Mouse (Mus musculus): Measurements from ENCODE around the gene Olfr521. TPM values are rescaled to one million over a fixed set of nuclear protein-coding genes. Genes with fewer than 3 reads are reported as not detected.
"Not testable (repeated sequence)": the region's sequence is repeated elsewhere in the genome, so short reads cannot be mapped to it uniquely, and the experiment has no call there.

Olfr521 gene
- polyA plus RNA-seq, 1 experiment from 2014 or later: not detected

GRCm38 (mm10) chr7:99807043-99807442, 43.7 kb downstream of the Olfr521 start:
- not testable (repeated sequence) for H3K27me3 ChIP-seq (replicated peaks); ATAC-seq (ENCODE audit: insufficient number of reproducible peaks, low FRiP score)
- WGBS: 51% methylated on average over 7 of the region's 7 CpGs

GRCm38 (mm10) chr7:99810814-99811213, 47.5 kb downstream of the Olfr521 start:
- no peak overlapping the region for H3K27ac ChIP-seq (ENCODE audit: poor library complexity, severe bottlenecking)
- H3K27me3 ChIP-seq (replicated peaks): no peaks in the 10 kb centered on the region
- no peak overlapping the region for H3K4me2 ChIP-seq
- H3K4me3 ChIP-seq: no peak overlapping the region
- H3K9me3 ChIP-seq (replicated peaks): no peaks in the 10 kb centered on the region
- H3K36me3 ChIP-seq: peaks cover 18% of the 10 kb centered on the region
- no peaks in the 10 kb centered on the region for H3K4me1 ChIP-seq (replicated peaks)
- 87% methylated on average over 2 of the region's 2 CpGs for WGBS
- H3K9ac ChIP-seq: no peak overlapping the region
- no peak for ATAC-seq (ENCODE audit: insufficient number of reproducible peaks, low FRiP score)

More at GRCm38 (mm10) chr7:99807043-99807442, 43.7 kb downstream of the Olfr521 start:
- not testable (repeated sequence) for H3K36me3 ChIP-seq; H3K9me3 ChIP-seq (replicated peaks); H3K4me1 ChIP-seq (replicated peaks); H3K4me2 ChIP-seq; H3K9ac ChIP-seq; H3K4me3 ChIP-seq; H3K27ac ChIP-seq (ENCODE audit: poor library complexity, severe bottlenecking)

DNA sequence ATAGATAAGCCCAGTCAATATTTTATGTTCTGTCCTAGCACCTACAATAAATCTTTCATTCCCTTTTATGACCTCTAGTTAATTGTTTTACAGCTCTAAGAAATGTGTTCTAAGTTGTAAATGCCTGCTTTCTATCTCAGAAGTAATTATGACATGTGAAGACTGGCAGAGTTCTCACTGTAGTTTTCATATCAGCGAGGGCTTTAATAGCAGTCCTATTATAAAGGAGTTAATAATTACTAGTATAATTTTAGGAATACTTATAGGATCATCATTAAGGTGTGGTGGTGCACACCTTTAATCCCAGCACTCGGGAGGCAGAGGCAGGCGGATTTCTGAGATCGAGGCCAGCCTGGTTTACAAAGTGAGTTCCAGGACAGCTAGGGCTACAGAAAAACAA, 48.4 kb downstream of the Olfr521 start:
- Histone ChIP-seq H3K4me3 (no peak overlapping the region), H3K4me1 (replicated peaks) (no peaks in the 10 kb centered on the region), H3K27me3 (replicated peaks) (no peaks in the 10 kb centered on the region), H3K9me3 (replicated peaks) (no peaks in the 10 kb centered on the region), H3K4me2 (no peak overlapping the region), H3K9ac (no peak overlapping the region), H3K36me3 (peaks cover 18% of the 10 kb centered on the region), H3K27ac (ENCODE audit: poor library complexity, severe bottlenecking) (no peak overlapping the region)
- ATAC-seq (ENCODE audit: insufficient number of reproducible peaks, low FRiP score): no peak
- 91% methylated on average over 4 of the region's 4 CpGs for WGBS

- no peak overlapping the region for H3K27ac ChIP-seq (ENCODE audit: poor library complexity, severe bottlenecking)
- 0 out of 2 replicates have a peak, but pooled peaks cover 8% of the 10 kb centered on the region for H3K4me1 ChIP-seq (replicated peaks)
- H3K4me2 ChIP-seq: no peak overlapping the region
- no peak overlapping the region for H3K9ac ChIP-seq
- WGBS: 82% methylated on average over 11 of the region's 11 CpGs
- H3K27me3 ChIP-seq (replicated peaks): no peaks in the 10 kb centered on the region
- H3K9me3 ChIP-seq (replicated peaks): no peaks in the 10 kb centered on the region
- ATAC-seq (ENCODE audit: insufficient number of reproducible peaks, low FRiP score): no peak
- peaks cover 18% of the 10 kb centered on the region for H3K36me3 ChIP-seq
- H3K4me3 ChIP-seq: no peak overlapping the region
These were observed 50.1 kb downstream of the Olfr521 start for GRCm38 (mm10) chr7:99813394-99813793.

GRCm38 (mm10) chr7:99818181-99818725, 54.9 kb downstream of the Olfr521 start:
- Histone ChIP-seq H3K4me3 (peak overlapping the region; percentile 15; the same call in 1 of the 2 replicates), H3K36me3 (peaks cover 13% of the 10 kb centered on the region), H3K4me2 (peak overlapping the region; percentile 50), H3K9ac (peak overlapping the region; percentile 41), H3K4me1 (replicated peaks) (peaks cover 27% of the 10 kb centered on the region)
- not testable (repeated sequence) for H3K9me3 ChIP-seq (replicated peaks); H3K27ac ChIP-seq (ENCODE audit: poor library complexity, severe bottlenecking); H3K27me3 ChIP-seq (replicated peaks); ATAC-seq (ENCODE audit: insufficient number of reproducible peaks, low FRiP score)
- WGBS: 18% methylated on average over 9 of the region's 9 CpGs

Other genes with a start within 250 kb of the Olfr521 start
- gene Arrb1, start 228.0 kb upstream of the Olfr521 start, polyA plus RNA-seq (2016; fragmentation: Nextera tagmentation; extraction: Ambion mirVana): 13.4 and 14.5 TPM in 2 replicates
- gene Tpbgl, start 136.4 kb upstream of the Olfr521 start, polyA plus RNA-seq (2016; fragmentation: Nextera tagmentation; extraction: Ambion mirVana): 1.3 and 1.5 TPM in 2 replicates
- 0.65 and 0.77 TPM in 2 replicates for gene Slco2b1, start 52.2 kb upstream of the Olfr521 start, polyA plus RNA-seq (2016; fragmentation: Nextera tagmentation; extraction: Ambion mirVana)
- not detected in 2 replicates for gene Olfr520, start 33.2 kb upstream of the Olfr521 start, polyA plus RNA-seq (2016; fragmentation: Nextera tagmentation; extraction: Ambion mirVana)
- gene Neu3, start 64.9 kb downstream of the Olfr521 start, polyA plus RNA-seq (2016; fragmentation: Nextera tagmentation; extraction: Ambion mirVana): 2.6 and 3.4 TPM in 2 replicates
- gene Xrra1, start 95.6 kb downstream of the Olfr521 start, polyA plus RNA-seq (2016; fragmentation: Nextera tagmentation; extraction: Ambion mirVana): 0.26 and 0.37 TPM in 2 replicates
- 218 and 220 TPM in 2 replicates for gene Spcs2, start 100.0 kb downstream of the Olfr521 start, polyA plus RNA-seq (2016; fragmentation: Nextera tagmentation; extraction: Ambion mirVana)
- gene Rnf169, start 216.9 kb downstream of the Olfr521 start, polyA plus RNA-seq (2016; fragmentation: Nextera tagmentation; extraction: Ambion mirVana): 4.3 and 4.5 TPM in 2 replicates
- gene Chrdl2, start 242.7 kb downstream of the Olfr521 start, polyA plus RNA-seq (2016; fragmentation: Nextera tagmentation; extraction: Ambion mirVana): 0.11 and 0.21 TPM in 2 replicates

Measured in heart, embryonic 12.5 days (tissue).